Mouse (Mus musculus): ENCODE data around the gene Strip2. TPM values are rescaled to one million over a fixed set of nuclear protein-coding genes. Genes with fewer than 3 reads are reported as not detected.

Strip2 gene
- total RNA-seq, 2 experiments from 2014 or later, result 10.3 to 10.9 TPM

DNA sequence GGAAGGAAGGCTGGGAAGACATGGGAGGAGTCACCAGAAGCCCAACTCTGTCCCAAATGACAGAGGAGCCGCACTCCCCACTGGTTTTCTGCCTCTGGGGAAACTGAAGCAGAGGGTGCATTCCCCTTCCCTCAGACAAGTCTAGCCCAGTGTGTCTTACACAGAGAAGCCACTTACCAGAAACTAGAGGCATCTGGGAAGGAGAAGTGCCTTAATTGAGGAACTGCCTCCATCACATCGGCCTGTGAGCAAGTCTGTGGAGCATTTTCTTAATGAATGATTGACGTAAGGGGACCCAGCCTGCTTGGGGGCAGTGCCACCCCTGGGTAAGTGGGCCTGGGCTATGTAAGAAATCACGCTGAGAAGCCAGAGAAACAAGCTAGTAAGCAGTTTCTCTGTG, 82.0 kb downstream of the Strip2 start:
- DNase-seq (ENCODE audit: low spot score in 2 of 2), result no peak

DNA sequence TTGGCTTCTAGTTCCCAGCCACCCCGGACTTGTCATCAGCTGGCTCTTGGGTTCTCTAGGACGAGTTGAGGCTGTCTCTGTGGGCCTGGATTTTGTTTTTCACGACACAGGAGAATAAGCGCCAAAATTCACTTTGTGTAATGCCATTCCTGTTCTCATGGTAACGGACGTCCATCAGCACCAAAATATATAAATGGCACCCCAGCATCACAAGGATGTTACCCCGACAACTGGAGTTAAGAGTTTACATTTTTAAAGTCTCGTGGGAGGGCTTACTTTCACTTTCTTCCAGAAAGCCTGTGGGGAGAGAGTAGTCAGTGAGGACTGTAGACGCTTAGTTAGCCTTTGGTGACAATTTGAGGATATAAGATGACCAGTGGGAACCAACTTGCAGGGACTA, 85.8 kb downstream of the Strip2 start:
- no peak for DNase-seq (ENCODE audit: low spot score in 2 of 2)

DNA sequence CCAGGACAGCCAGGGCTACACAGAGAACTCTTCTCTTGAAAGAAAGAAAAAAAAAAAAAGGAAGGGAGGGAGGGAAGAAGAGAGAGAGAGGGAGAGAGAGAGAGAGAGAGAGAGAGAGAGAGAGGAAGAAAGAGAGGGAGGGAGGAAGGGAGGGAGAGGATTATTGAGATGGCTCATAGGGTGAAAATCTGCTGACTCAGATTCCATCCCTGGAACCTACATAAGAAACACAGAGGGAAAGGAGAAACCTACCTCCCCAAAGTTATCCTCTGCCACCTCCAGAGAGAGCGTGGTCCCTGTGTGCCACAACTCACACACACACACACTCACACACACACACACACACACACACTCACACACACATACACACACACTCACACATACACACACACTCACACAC, 89.0 kb downstream of the Strip2 start:
- no peak for DNase-seq (ENCODE audit: low spot score in 2 of 2)

DNA sequence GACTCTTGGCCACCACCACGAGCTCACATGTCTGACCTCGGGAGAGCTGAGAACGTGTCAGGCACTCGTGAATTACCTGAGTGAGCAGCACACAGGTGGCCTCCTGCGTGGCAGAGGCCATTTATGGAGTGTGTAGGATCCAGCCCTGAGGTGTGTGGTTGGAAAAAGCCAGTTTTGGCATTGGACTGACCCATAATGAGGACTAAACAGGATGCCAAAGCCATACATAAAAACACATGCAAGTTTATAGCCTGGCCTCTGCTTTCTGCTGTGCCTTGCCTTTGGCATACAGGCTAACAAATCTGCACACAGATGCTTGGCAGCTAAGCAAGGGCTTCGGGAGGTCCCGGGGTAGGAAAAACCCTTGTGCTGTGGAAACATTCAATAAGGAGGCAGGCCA, 92.4 kb downstream of the Strip2 start:
- DNase-seq (ENCODE audit: low spot score in 2 of 2), result no peak

Small RNAs within 50 kb of the gene (microRNA-seq; reads per million reads assigned to microRNA genes)
- gene Gm23049, result not detected

Other genes with a start within 250 kb of the Strip2 start
- gene Tspan33, start 222.8 kb upstream of the Strip2 start, total RNA-seq (2021), result 1 to 10 TPM; 5.4 to 6.3 TPM
- 10 to 100 TPM; 43.7 to 43.9 TPM for gene Smo, start 181.5 kb upstream of the Strip2 start, total RNA-seq (2021)
- 10 to 100 TPM; 15.2 to 18.4 TPM for gene Ahcyl2, start 149.0 kb upstream of the Strip2 start, total RNA-seq (2021)
- gene Nrf1, start 131.0 kb downstream of the Strip2 start, total RNA-seq (2021), result 10 to 100 TPM; 22.9 to 25.3 TPM

Measured in gastrocnemius, postnatal 4 days (tissue).